Mouse (Mus musculus): ENCODE data around the gene Msl3l2.

Gene Msl3l2

DNA sequence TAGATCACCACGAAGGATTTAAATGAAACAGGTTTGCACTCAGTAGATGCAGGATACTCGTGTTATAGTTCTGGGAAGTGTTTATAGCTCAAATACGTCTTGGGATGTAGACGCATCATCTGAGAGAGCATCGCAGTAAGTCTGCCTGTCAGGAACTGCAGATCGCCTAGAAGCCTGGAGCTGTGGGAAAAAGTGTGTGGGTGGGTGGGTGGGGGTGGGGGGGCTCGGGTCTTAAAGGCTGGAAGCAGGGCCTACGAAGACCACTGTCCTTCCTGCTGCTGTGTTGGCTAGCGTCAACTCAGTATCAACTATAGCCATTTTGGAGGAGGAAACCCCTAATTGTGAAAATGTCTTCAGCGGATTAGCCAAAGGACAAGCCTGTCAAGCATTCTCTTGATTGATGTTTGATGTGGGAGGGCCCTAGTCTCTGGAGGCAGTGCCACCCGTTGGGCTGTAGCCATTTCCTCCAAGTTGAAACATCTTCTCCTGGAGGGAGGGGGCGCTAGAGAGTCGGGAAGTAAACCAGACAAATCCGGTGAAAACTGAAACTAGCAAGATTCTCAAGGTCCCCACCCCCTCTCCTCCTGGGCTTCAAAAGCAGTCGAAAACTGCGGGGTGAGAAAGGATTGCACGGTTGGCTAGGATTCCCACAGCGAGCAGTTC lies at the start of gene Msl3l2:
TSS of gene Msl3l2 (plus strand) at position 585 of the 663 bp plus-strand sequence.
- in situ Hi-C loops (cut with MboI) = no loop called here

- in situ Hi-C loops (cut with MboI) = no loop called here
Observed at GRCm38 (mm10) chr10:56058979-56059422, 47.7 kb upstream of the Msl3l2 start.

GRCm38 (mm10) chr10:56061238-56061830 lies 45.4 kb upstream of the Msl3l2 start:
- in situ Hi-C loops (cut with MboI) = no loop called here

GRCm38 (mm10) chr10:56062746-56063145 lies 44.0 kb upstream of the Msl3l2 start:
- in situ Hi-C loops (cut with MboI) = no loop called here

DNA sequence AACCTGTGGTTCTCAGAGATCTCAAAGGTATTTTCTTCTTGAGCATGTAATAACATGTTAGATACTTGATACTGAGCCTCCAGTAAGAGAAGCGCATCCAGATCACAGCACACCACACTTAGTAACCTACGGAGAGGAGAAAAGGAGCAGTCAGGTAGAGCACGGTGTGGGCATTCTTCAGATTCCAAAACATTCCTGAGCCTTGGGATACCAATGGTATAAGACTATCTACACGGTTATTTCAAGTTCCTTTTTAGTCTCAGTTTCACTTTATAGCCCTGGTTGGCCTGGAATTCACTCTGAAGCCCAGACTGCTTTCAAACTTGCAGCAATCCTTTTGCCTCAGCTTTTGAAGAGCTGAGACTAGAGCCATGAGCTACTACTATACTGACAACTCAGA lies 17.0 kb upstream of the Msl3l2 start:
- in situ Hi-C loops (cut with MboI) = no loop called here

- in situ Hi-C loops (cut with MboI) = no loop called here
Observed at GRCm38 (mm10) chr10:56094586-56094985, 12.1 kb upstream of the Msl3l2 start.

DNA sequence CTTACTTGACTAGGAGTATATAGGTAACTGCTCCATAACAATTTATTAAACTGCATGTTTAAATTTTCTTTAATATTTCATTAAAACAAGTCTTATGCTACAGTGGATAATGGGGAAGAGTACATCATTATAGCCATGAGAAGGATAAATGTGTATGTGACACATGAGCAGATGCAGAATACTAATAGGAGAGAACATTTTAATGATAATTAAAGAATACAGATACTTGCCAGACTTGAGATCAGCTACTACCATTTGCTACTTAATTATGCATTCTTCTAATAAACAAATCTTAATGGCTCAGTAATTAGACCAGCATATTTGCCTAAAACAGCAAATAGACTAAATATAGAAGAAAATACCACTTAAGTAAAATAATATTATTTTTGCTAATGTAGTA lies 10.0 kb upstream of the Msl3l2 start:
- in situ Hi-C loops (cut with MboI) = no loop called here

- in situ Hi-C loops (cut with MboI) = no loop called here
Observed at GRCm38 (mm10) chr10:56099126-56099525, 7.6 kb upstream of the Msl3l2 start.

DNA sequence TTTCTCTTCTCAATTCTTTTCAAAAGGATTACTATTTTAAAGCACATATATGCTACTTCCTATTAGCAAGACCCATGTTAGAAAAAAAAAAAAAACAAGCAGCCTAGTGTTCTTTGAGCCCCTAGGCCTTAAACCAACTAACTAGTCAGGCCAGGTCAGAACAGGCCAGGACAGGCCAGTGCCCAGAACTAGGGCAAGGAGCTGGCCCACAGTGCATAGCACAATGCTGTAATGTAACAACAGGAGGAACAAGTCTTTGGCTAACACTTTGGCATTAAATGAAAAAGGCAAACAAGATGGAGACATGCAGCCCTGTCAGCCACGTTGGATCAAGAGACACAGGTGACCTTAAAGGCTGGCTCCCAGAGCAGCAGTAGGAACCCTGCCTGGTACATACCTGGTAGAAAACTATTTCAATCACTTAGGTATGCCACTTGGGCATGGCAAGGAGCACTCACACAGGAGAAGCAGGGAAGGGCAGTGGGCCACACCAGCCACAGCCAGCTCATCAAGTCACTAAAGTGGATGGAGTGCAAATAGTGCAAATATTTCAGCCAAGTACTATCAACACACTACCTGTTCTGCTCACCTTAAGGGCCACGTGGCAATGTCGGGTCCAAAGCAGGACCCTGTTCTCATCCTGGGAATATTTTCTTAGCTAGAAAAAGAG lies 6.9 kb upstream of the Msl3l2 start:
- in situ Hi-C loops (cut with MboI) = no loop called here

- in situ Hi-C loops (cut with MboI) = no loop called here
Observed at GRCm38 (mm10) chr10:56106996-56107334, 248 bp downstream of the Msl3l2 start.

DNA sequence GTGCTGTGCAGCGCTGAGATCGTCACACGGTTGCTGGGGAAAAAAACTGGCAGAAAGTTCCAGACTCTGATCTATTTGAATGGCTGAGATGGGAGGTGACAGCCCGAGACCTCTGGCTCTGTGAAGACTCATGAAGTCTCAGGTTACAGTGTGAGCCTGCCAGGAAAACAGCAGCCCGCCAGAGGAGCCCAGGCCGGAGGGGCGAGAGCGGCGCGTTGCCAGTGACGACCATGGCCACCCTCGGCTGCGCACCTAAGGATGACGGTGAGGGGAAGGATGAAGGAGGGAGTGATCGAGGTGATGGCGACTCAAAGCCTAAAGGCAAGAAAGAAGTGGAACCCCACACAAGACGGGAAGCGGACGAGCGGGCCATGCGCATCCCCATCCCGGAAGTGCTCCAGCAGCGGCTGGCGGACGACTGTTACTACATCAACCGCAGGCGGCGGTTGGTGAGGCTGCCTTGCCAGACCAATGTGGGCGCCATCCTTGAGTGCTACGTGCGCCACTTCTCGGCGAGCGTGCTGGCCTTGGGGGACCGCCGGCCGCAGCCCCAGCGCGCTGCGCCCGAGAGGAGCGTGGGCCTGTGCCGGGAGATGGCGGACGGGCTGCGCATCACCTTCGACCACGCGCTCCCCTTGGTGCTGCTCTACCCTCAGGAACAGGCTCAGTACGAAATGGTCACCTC lies 8.4 kb downstream of the Msl3l2 start:
- in situ Hi-C loops (cut with MboI) = no loop called here

DNA sequence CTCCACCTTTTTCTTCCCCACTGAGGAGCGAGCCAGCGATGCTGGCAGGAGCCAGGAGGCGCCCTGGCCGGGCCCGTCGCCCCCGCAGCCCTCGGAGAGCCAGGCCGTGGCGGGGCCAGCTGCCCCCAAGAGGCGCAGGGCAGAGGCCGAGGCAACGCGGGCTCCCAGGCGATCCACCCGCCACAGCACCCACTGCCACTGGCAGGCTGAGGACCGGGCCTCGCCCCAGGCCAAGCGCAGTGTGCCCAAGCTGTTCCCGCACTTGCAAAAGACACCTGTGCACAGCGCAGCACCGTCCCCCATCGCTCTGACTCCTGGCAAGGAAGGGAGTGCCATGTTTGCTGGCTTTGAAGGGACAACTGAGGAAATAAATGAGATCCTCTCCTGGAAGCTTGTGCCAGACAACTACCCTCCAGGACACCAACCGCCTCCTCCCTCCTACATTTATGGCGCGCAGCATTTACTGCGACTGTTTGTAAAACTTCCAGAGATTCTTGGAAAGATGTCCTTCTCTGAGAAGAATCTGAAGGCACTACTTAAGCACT lies 9.0 kb downstream of the Msl3l2 start:
- in situ Hi-C loops (cut with MboI) = no loop called here

GRCm38 (mm10) chr10:56126972-56127371 lies 20.3 kb downstream of the Msl3l2 start:
- in situ Hi-C loops (cut with MboI) = no loop called here

GRCm38 (mm10) chr10:56129642-56130041 lies 22.9 kb downstream of the Msl3l2 start:
- in situ Hi-C loops (cut with MboI) = no loop called here

DNA sequence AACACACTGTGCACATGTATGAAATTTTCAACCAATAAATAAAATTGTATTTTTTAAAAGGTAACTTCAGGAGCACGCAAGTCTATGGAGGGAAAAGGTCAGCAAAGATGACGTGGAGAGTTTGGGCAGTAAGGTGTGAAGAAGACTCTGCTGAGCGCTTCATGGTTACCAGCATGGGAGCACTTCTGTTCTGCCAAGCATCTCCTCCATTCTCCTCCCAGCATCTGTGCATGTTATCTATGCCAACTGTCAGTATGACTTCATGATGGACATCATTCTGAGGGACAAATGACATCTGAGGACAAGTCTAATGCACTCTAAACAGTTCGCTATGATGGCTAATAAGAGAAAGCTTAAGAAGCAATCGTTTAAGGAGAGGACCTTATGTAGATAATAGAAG lies 30.5 kb downstream of the Msl3l2 start:
- in situ Hi-C loops (cut with MboI) = no loop called here

DNA sequence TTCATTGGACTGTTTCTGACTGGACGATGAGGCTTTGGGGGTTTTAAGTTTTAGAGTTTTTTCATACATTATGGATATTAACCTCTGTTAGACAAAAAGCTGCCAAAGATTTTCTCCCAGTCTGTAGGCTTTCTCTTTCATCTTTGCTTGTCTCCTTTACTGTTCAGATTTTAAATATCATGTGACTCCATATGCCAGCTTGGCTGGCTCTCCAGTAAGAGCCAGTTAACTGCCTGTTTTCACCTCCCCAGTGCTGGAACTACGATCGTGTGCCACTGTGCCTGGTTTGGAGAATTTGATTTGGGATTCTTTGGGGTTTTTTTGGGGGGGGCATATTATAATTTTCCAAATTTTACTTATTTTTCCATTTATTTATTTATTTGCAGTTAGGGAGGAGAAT lies 42.2 kb downstream of the Msl3l2 start:
- in situ Hi-C loops (cut with MboI) = no loop called here

GRCm38 (mm10) chr10:56156956-56157355 lies 50.2 kb downstream of the Msl3l2 start:
- in situ Hi-C loops (cut with MboI) = no loop called here

GRCm38 (mm10) chr10:56158207-56158606 lies 51.5 kb downstream of the Msl3l2 start:
- in situ Hi-C loops (cut with MboI) = no loop called here

- in situ Hi-C loops (cut with MboI) = no loop called here
Observed at GRCm38 (mm10) chr10:56158748-56159147, 52.0 kb downstream of the Msl3l2 start.

DNA sequence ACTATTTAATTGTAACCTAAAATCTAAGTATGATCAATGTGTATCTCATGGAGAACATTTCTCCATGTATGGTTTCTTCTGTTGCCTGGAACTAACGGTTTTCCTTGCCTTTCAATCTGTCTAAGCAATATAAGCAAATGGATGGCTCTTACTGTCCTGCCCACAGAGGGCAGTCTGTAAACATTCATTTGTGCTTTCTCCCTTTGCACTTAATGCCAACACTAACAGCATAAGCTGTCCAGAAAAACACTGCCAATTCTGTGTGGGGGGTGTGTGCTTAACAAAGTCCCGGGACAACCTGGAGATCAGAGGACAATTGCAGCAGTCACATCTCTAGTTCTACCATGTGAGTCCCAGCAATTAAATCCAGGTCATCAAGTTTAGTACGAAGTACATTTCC lies 57.7 kb downstream of the Msl3l2 start:
- in situ Hi-C loops (cut with MboI) = no loop called here

DNA sequence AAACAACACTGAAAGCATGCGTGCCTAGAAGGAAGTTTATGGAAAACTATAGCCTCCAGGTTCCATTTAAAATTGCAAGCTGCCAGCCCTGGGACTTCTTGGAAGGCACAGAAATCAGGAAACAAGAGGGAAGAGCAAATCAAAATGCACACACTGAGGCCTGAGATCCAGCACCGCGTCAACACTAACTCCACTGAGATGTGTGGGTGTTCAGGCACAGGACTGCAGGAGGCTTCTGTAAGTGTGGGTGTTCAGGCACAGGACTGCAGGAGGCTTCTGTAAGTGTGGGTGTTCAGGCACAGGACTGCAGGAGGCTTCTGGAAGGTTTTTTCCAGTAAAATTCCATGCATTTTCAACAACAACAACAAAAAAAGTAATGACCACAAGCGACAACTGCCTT lies 59.0 kb downstream of the Msl3l2 start:
- in situ Hi-C loops (cut with MboI) = no loop called here

Data from mature B cell (primary cell).